Mouse (Mus musculus): ENCODE results near the gene Glipr1. TPM values are rescaled to one million over a fixed set of nuclear protein-coding genes. Genes with fewer than 3 reads are reported as not detected.
A peak's percentile ranks its signal among the peaks of the same experiment; 100 is the strongest.

Gene Glipr1
- total and polyA plus RNA-seq, 3 experiments, result 0.94 to 2.1 (median 1.2) TPM

DNA sequence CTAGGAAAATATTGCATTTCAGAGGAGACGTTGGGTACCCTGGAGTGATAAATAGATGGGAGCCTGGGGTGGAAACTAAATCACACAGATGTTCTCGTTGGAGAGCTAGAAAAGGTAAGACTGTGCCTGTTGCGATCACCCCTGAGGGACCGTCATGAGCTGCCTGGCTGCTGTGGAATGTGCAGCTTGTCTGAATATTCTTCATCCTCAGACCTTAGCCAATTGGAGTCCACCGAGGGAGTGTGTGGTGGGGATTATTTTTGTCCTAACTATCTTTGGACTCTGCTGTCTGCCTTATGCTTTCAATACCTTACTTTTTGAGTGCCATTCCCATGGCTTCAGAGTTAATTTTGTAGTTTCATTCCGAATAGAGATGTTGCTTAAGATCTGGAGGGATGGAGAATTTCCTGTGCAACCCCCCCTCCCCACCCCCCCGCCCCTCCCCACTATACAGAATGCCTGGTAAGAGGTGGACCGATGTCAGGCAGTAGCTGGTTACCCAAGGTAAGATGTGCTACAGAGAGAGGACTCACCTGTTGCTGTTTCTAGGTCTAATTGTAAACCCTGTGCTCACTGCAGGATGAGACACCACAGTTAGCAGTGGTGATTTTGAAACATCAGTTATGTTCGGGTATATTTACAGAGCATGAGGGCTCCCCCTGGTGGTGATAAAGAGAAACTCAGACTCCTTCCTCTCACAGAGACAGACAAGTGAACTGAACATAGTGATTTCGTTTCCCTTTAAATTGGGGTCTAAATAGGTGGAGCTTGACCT, 45.0 kb downstream of the Glipr1 start:
- intact Hi-C loops (cut with DNase I), result loop anchor here (1.0 to 10.0 kb wide), 2 partner anchors 454 to 733 kb away; no protein-coding TSS in a partner anchor
- DNase-seq, result peak in 1 of 2 experiments; percentile 42
- Histone ChIP-seq H3K36me3 (ENCODE audit: control insufficient read depth, insufficient read depth, low read length) (no peaks in the 10 kb centered on the region), H3K27ac (no peak overlapping the region), H3K9ac (ENCODE audit: low read depth, low read length) (no peak overlapping the region), H3K4me1 (ENCODE audit: control insufficient read depth, insufficient read depth, low read length) (peaks cover 3% of the 10 kb centered on the region), H3K4me3 (no peak overlapping the region), H3K27me3 (ENCODE audit: control insufficient read depth, insufficient read depth, low read length) (no peaks in the 10 kb centered on the region), H3K79me2 (replicated peaks; ENCODE audit: control insufficient read depth, insufficient read depth, low read length) (no peaks in the 10 kb centered on the region)
- 50% methylated on average over 10 of the region's 10 CpGs for WGBS
- TF ChIP-seq EP300 (IDR thresholded peaks at IDR 0.05; ENCODE audit: insufficient read depth, low read depth, low read length) (no peak), CTCF (IDR thresholded peaks at IDR 0.05) (peak; percentile 91), POLR2A (IDR thresholded peaks at IDR 0.05; ENCODE audit: insufficient read depth, low read depth, low read length) (no peak)

DNA sequence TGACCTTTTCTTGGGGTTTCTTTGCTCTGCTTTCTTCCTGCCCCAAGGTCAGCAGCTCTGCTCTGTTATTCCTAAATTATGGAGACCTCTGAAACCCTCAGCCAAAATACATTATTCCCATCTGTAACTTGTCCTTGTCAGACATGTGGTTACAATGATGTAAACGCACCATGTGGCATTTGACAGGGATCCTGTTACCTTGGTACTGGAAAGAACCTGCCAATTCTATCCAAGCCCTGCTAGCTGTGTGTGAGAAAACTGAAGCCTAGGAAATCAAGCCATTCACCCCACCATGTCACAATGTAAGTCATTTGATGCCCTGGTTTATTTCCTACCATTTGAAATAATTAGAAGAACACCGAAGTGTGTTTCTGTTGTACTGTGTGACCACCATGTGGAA, 46.6 kb downstream of the Glipr1 start:
- DNase-seq, result no peak
- no peaks in the 10 kb centered on the region for H3K36me3 ChIP-seq (ENCODE audit: control insufficient read depth, insufficient read depth, low read length)
- WGBS, result 89% methylated on average over 2 of the region's 2 CpGs
- H3K4me1 ChIP-seq (ENCODE audit: control insufficient read depth, insufficient read depth, low read length), result peaks cover 3% of the 10 kb centered on the region
- H3K27ac ChIP-seq, result no peak overlapping the region
- H3K79me2 ChIP-seq (replicated peaks; ENCODE audit: control insufficient read depth, insufficient read depth, low read length), result no peaks in the 10 kb centered on the region
- no peak for TF ChIP-seq CTCF (IDR thresholded peaks at IDR 0.05)
- no peak for TF ChIP-seq EP300 (IDR thresholded peaks at IDR 0.05; ENCODE audit: insufficient read depth, low read depth, low read length)
- TF ChIP-seq POLR2A (IDR thresholded peaks at IDR 0.05; ENCODE audit: insufficient read depth, low read depth, low read length), result no peak
- intact Hi-C loops (cut with DNase I), result loop anchor here (10.0 kb wide), 1 partner anchor 731 kb away; no protein-coding TSS in a partner anchor
- H3K27me3 ChIP-seq (ENCODE audit: control insufficient read depth, insufficient read depth, low read length), result no peaks in the 10 kb centered on the region
- no peak overlapping the region for H3K4me3 ChIP-seq
- H3K9ac ChIP-seq (ENCODE audit: low read depth, low read length), result no peak overlapping the region

DNA sequence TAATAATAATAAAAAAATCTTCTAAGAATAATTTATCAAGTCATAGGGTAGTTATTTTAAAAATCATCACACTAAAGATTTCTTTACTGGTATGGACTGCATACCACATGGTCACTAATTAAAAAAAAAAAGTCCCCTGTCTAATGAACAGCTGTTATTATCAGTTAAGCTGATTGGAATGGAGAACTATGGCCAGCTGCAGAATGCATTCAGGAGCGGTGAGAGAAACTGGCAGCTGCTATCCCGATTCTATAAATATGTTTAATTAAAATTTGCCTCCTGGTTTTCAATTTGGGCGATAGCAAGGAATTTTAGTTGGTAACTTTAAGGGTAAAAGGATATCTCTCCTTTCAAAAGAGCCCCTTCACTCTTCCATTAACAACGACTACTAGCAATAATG, 53.4 kb downstream of the Glipr1 start:
- intact Hi-C loops (cut with DNase I), result no loop called here
- Histone ChIP-seq H3K9ac (ENCODE audit: low read depth, low read length) (no peak overlapping the region), H3K27me3 (ENCODE audit: control insufficient read depth, insufficient read depth, low read length) (no peaks in the 10 kb centered on the region), H3K36me3 (ENCODE audit: control insufficient read depth, insufficient read depth, low read length) (no peaks in the 10 kb centered on the region), H3K79me2 (replicated peaks; ENCODE audit: control insufficient read depth, insufficient read depth, low read length) (no peaks in the 10 kb centered on the region), H3K27ac (no peak overlapping the region), H3K4me3 (no peak overlapping the region), H3K4me1 (ENCODE audit: control insufficient read depth, insufficient read depth, low read length) (no peaks in the 10 kb centered on the region)
- WGBS, result 53% methylated on average over 4 of the region's 4 CpGs
- DNase-seq, result no peak
- TF ChIP-seq EP300 (IDR thresholded peaks at IDR 0.05; ENCODE audit: insufficient read depth, low read depth, low read length), result no peak
- TF ChIP-seq POLR2A (IDR thresholded peaks at IDR 0.05; ENCODE audit: insufficient read depth, low read depth, low read length), result no peak
- TF ChIP-seq CTCF (IDR thresholded peaks at IDR 0.05), result no peak

- Histone ChIP-seq H3K4me3 (no peak overlapping the region), H3K36me3 (ENCODE audit: control insufficient read depth, insufficient read depth, low read length) (no peaks in the 10 kb centered on the region), H3K79me2 (replicated peaks; ENCODE audit: control insufficient read depth, insufficient read depth, low read length) (no peaks in the 10 kb centered on the region), H3K9ac (ENCODE audit: low read depth, low read length) (no peak overlapping the region), H3K27ac (no peak overlapping the region), H3K27me3 (ENCODE audit: control insufficient read depth, insufficient read depth, low read length) (no peaks in the 10 kb centered on the region), H3K4me1 (ENCODE audit: control insufficient read depth, insufficient read depth, low read length) (no peaks in the 10 kb centered on the region)
- no peak for DNase-seq
- WGBS, result 78% methylated on average over 1 of the region's 1 CpGs
- TF ChIP-seq POLR2A (IDR thresholded peaks at IDR 0.05; ENCODE audit: insufficient read depth, low read depth, low read length) (no peak), EP300 (IDR thresholded peaks at IDR 0.05; ENCODE audit: insufficient read depth, low read depth, low read length) (no peak), CTCF (IDR thresholded peaks at IDR 0.05) (no peak)
- intact Hi-C loops (cut with DNase I), result no loop called here
Observed at GRCm38 (mm10) chr10:111948041-111948440, 54.4 kb downstream of the Glipr1 start.

GRCm38 (mm10) chr10:111945563-111945962, 56.9 kb downstream of the Glipr1 start:
- intact Hi-C loops (cut with DNase I), result no loop called here
- Histone ChIP-seq H3K27me3 (ENCODE audit: control insufficient read depth, insufficient read depth, low read length) (no peaks in the 10 kb centered on the region), H3K4me3 (no peak overlapping the region), H3K4me1 (ENCODE audit: control insufficient read depth, insufficient read depth, low read length) (no peaks in the 10 kb centered on the region), H3K36me3 (ENCODE audit: control insufficient read depth, insufficient read depth, low read length) (no peaks in the 10 kb centered on the region), H3K27ac (no peak overlapping the region), H3K79me2 (replicated peaks; ENCODE audit: control insufficient read depth, insufficient read depth, low read length) (no peaks in the 10 kb centered on the region), H3K9ac (ENCODE audit: low read depth, low read length) (no peak overlapping the region)
- WGBS, result 27% methylated on average over 3 of the region's 3 CpGs
- no peak for TF ChIP-seq POLR2A (IDR thresholded peaks at IDR 0.05; ENCODE audit: insufficient read depth, low read depth, low read length)
- no peak for TF ChIP-seq EP300 (IDR thresholded peaks at IDR 0.05; ENCODE audit: insufficient read depth, low read depth, low read length)
- TF ChIP-seq CTCF (IDR thresholded peaks at IDR 0.05), result no peak
- no peak for DNase-seq

DNA sequence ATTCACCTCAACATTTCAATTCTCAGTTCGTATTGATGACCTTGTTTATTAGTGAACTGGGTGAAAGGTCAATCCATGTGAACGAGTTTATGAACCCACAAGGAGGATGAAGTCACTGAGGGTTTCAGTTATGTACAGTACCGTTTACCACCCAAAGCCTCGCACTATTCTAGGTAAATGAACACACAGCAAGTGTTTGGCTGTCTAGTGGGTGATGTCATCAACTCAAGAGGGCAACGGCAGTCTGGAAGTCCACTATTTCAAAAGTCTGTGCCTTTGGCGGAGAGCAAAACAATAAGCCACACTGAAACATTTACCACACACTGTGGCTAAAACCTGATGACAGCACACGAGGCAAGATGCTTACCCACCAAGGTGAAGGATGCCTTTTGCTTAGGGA, 59.4 kb downstream of the Glipr1 start:
- H3K27me3 ChIP-seq (ENCODE audit: control insufficient read depth, insufficient read depth, low read length), result no peaks in the 10 kb centered on the region
- no peak overlapping the region for H3K27ac ChIP-seq
- no peak overlapping the region for H3K9ac ChIP-seq (ENCODE audit: low read depth, low read length)
- intact Hi-C loops (cut with DNase I), result no loop called here
- WGBS, result 65% methylated on average over 7 of the region's 7 CpGs
- H3K36me3 ChIP-seq (ENCODE audit: control insufficient read depth, insufficient read depth, low read length), result no peaks in the 10 kb centered on the region
- no peaks in the 10 kb centered on the region for H3K79me2 ChIP-seq (replicated peaks; ENCODE audit: control insufficient read depth, insufficient read depth, low read length)
- no peaks in the 10 kb centered on the region for H3K4me1 ChIP-seq (ENCODE audit: control insufficient read depth, insufficient read depth, low read length)
- DNase-seq, result no peak
- TF ChIP-seq EP300 (IDR thresholded peaks at IDR 0.05; ENCODE audit: insufficient read depth, low read depth, low read length) (no peak), POLR2A (IDR thresholded peaks at IDR 0.05; ENCODE audit: insufficient read depth, low read depth, low read length) (no peak), CTCF (IDR thresholded peaks at IDR 0.05) (no peak)
- no peak overlapping the region for H3K4me3 ChIP-seq

Measured in heart, adult 2 months (tissue).